Comparison of ENCODE assay signal across 10 mouse cellular contexts in the genomic region with DNA sequence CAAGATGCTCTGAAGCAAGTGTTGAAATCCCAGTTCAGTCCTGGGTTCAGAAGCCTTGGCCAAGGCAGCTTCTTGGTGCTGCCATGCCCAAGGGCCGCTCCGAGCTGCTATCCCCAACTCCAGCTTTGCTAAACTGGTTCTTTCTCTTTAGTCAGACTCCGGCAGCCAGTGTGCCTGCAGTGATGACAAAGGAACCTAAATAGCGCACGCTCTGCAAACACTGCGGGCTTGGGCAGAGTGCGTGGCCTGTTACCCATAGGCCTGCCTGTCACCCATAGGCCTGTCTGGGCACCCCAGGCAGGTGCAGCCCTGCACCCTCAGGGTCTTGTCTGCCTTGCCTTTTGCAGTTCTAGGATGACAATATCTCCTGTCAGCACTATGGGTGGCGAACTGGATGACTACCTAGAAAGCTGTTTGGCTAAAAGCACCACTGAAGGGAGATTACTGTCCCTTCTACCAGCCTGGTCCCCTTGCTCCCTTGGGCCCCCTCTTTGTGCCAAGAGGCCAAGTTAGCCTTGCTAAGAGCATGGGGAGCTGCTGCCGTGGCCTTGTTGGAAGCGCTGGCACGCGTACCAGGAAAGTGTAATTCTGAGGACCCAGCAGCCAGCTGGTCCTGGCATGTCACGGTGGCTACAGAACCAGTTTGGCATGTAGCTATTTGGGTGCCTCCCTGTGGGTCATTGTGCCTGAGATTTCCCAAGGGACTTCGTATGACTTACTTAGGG. TPM values are rescaled to one million over a fixed set of nuclear protein-coding genes. Genes with fewer than 3 reads are reported as not detected.
A peak's percentile ranks its signal among the peaks of the same experiment; 100 is the strongest.
DNase-seq lines count a peak whose midpoint lies in the region; ATAC-seq and TF ChIP-seq lines count a peak whose summit lies in the region.
"Had no signal": no experiment of that assay in that cellular context is flagged by ENCODE, and none has a peak within 500 bp of the region (broad histone marks: within the 10 kb centered on the region; RNA-seq: fewer than 3 reads in every experiment).

No protein-coding gene starts in this region.

- H3K36me3 ChIP-seq in kidney, embryonic 15.5 days, result no peaks in the 10 kb centered on the region
- H3K36me3 ChIP-seq in embryonic facial prominence, embryonic 13.5 days, result no peaks in the 10 kb centered on the region
- H3K36me3 ChIP-seq in kidney, adult 2 months (ENCODE audit: control insufficient read depth, insufficient read depth, low read length), result no peaks in the 10 kb centered on the region
- no peaks in the 10 kb centered on the region for H3K36me3 ChIP-seq in stomach, embryonic 14.5 days (ENCODE audit: control insufficient read depth, insufficient read depth, low read length)
- H3K36me3 ChIP-seq in neural tube, embryonic 15.5 days, result no peaks in the 10 kb centered on the region
- H3K36me3 ChIP-seq: liver, embryonic 13.5 days had no signal

- H3K4me2 ChIP-seq in kidney, embryonic 15.5 days, result no peak overlapping the region
- H3K4me2 ChIP-seq in embryonic facial prominence, embryonic 13.5 days, result no peak overlapping the region
- H3K4me2 ChIP-seq in stomach, embryonic 14.5 days (replicated peaks; ENCODE audit: low read depth, low read length), result no peak overlapping the region
- no peak overlapping the region for H3K4me2 ChIP-seq in neural tube, embryonic 15.5 days
- H3K4me2 ChIP-seq: liver, embryonic 13.5 days had no signal

- H3K9ac ChIP-seq in kidney, embryonic 15.5 days, result no peak overlapping the region
- H3K9ac ChIP-seq in embryonic facial prominence, embryonic 13.5 days, result no peak overlapping the region
- no peak overlapping the region for H3K9ac ChIP-seq in stomach, embryonic 14.5 days (replicated peaks; ENCODE audit: low read depth, low read length)
- no peak overlapping the region for H3K9ac ChIP-seq in neural tube, embryonic 15.5 days (replicated peaks)
- H3K9ac ChIP-seq: liver, embryonic 13.5 days had no signal

- peak; percentile 40 for DNase-seq in kidney, adult 18-20 months
- DNase-seq in kidney, adult 2 months, result peak; percentile 64
- DNase-seq: heart, postnatal 14 days; liver, embryonic 13.5 days; thymus, adult 2 months had no signal

- TF ChIP-seq POLR2A in kidney, adult 2 months (IDR thresholded peaks at IDR 0.05; ENCODE audit: low read depth, low read length), result no peak

- 89% methylated on average over 14 of the region's 14 CpGs for WGBS in kidney, embryonic 15.5 days
- 81% methylated on average over 14 of the region's 14 CpGs for WGBS in embryonic facial prominence, embryonic 13.5 days
- 85% methylated on average over 14 of the region's 14 CpGs for WGBS in kidney, adult 2 months
- 78% methylated on average over 14 of the region's 14 CpGs for WGBS in stomach, embryonic 14.5 days
- 89% methylated on average over 14 of the region's 14 CpGs for WGBS in neural tube, embryonic 15.5 days

- no peaks in the 10 kb centered on the region for H3K9me3 ChIP-seq in kidney, embryonic 15.5 days (replicated peaks)
- no peaks in the 10 kb centered on the region for H3K9me3 ChIP-seq in embryonic facial prominence, embryonic 13.5 days
- no peaks in the 10 kb centered on the region for H3K9me3 ChIP-seq in stomach, embryonic 14.5 days (ENCODE audit: control insufficient read depth, low read depth, low read length)
- H3K9me3 ChIP-seq in neural tube, embryonic 15.5 days (replicated peaks), result no peaks in the 10 kb centered on the region
- H3K9me3 ChIP-seq: liver, embryonic 13.5 days had no signal

- H3K27ac ChIP-seq in kidney, embryonic 15.5 days, result no peak overlapping the region
- peak overlapping the region; percentile 71 for H3K27ac ChIP-seq in embryonic facial prominence, embryonic 13.5 days
- H3K27ac ChIP-seq in kidney, adult 2 months (ENCODE audit: insufficient read depth, low read depth, low read length), result no peak overlapping the region
- peak overlapping the region; percentile 58; the same call in 1 of the 2 replicates for H3K27ac ChIP-seq in stomach, embryonic 14.5 days (ENCODE audit: low read length)
- no peak overlapping the region for H3K27ac ChIP-seq in neural tube, embryonic 15.5 days (replicated peaks)
- H3K27ac ChIP-seq: liver, embryonic 13.5 days had no signal

- TF ChIP-seq CTCF in kidney, adult 2 months (conservative IDR thresholded peaks at IDR 0.05; ENCODE audit: insufficient read depth, insufficient read length, low read depth, low read length), result no peak

- no peak for ATAC-seq in kidney, embryonic 15.5 days (replicated peaks; ENCODE audit: low FRiP score)
- no peak for ATAC-seq in embryonic facial prominence, embryonic 13.5 days (ENCODE audit: insufficient number of reproducible peaks, insufficient read depth, low FRiP score, low TSS enrichment, low read depth)
- no peak for ATAC-seq in stomach, embryonic 14.5 days (ENCODE audit: insufficient number of reproducible peaks, insufficient read depth, low FRiP score, low read depth)
- ATAC-seq in neural tube, embryonic 15.5 days (ENCODE audit: low FRiP score), result no peak
- no peak for ATAC-seq in frontal cortex, adult (ENCODE audit: low TSS enrichment)

- no peaks in the 10 kb centered on the region for H3K27me3 ChIP-seq in kidney, embryonic 15.5 days
- no peaks in the 10 kb centered on the region for H3K27me3 ChIP-seq in embryonic facial prominence, embryonic 13.5 days
- H3K27me3 ChIP-seq in kidney, adult 2 months (replicated peaks; ENCODE audit: control insufficient read depth, insufficient read depth, low read length), result no peaks in the 10 kb centered on the region
- no peaks in the 10 kb centered on the region for H3K27me3 ChIP-seq in stomach, embryonic 14.5 days (ENCODE audit: control insufficient read depth, insufficient read depth, low read length)
- H3K27me3 ChIP-seq in neural tube, embryonic 15.5 days (replicated peaks), result no peaks in the 10 kb centered on the region

- no peak overlapping the region for H3K4me3 ChIP-seq in kidney, embryonic 15.5 days (replicated peaks)
- H3K4me3 ChIP-seq in embryonic facial prominence, embryonic 13.5 days, result no peak overlapping the region
- no peak overlapping the region for H3K4me3 ChIP-seq in kidney, adult 2 months (ENCODE audit: insufficient read depth, low read depth, low read length)
- no peak overlapping the region for H3K4me3 ChIP-seq in stomach, embryonic 14.5 days (ENCODE audit: low read depth, low read length)
- no peak overlapping the region for H3K4me3 ChIP-seq in neural tube, embryonic 15.5 days (replicated peaks)
- H3K4me3 ChIP-seq: liver, embryonic 13.5 days had no signal

- peaks cover 20% of the 10 kb centered on the region for H3K4me1 ChIP-seq in kidney, embryonic 15.5 days
- peaks cover 29% of the 10 kb centered on the region for H3K4me1 ChIP-seq in embryonic facial prominence, embryonic 13.5 days
- peaks cover 16% of the 10 kb centered on the region for H3K4me1 ChIP-seq in kidney, adult 2 months (ENCODE audit: control insufficient read depth, insufficient read depth, low read length)
- no peaks in the 10 kb centered on the region for H3K4me1 ChIP-seq in stomach, embryonic 14.5 days (ENCODE audit: control insufficient read depth, insufficient read depth, low read length)
- peaks cover 8% of the 10 kb centered on the region for H3K4me1 ChIP-seq in neural tube, embryonic 15.5 days
- H3K4me1 ChIP-seq: liver, embryonic 13.5 days had no signal

RNA-seq across cellular contexts. Expression of gene Camk2g, which starts 12.4 kb away (rescaled TPM):
- 39.6 and 48.4 TPM in 2 replicates for polyA plus RNA-seq in kidney, embryonic 15.5 days (2015; fragmentation: Nextera tagmentation; extraction: Ambion mirVana)
- 62.6 and 75.3 TPM in 2 replicates for polyA plus RNA-seq in embryonic facial prominence, embryonic 13.5 days (2015; fragmentation: Nextera tagmentation; extraction: Ambion mirVana)
- polyA plus RNA-seq in kidney, adult 2 months (2012; rRNA removed), result 15.4 and 16.0 TPM in 2 replicates
- polyA plus RNA-seq in stomach, embryonic 14.5 days (2014; fragmentation: Nextera tagmentation; extraction: Ambion mirVana), result 46.6 and 53.6 TPM in 2 replicates
- 214 and 230 TPM in 2 replicates for polyA plus RNA-seq in neural tube, embryonic 15.5 days (2015; fragmentation: Nextera tagmentation; extraction: Ambion mirVana)

RNA-seq across cellular contexts. Expression of gene Plau, which starts 30.2 kb away (rescaled TPM):
- polyA plus RNA-seq in kidney, embryonic 15.5 days (2015; fragmentation: Nextera tagmentation; extraction: Ambion mirVana), result 10.7 and 12.4 TPM in 2 replicates
- 2.3 and 2.4 TPM in 2 replicates for polyA plus RNA-seq in embryonic facial prominence, embryonic 13.5 days (2015; fragmentation: Nextera tagmentation; extraction: Ambion mirVana)
- polyA plus RNA-seq in kidney, adult 2 months (2012; rRNA removed), result 261 and 276 TPM in 2 replicates
- polyA plus RNA-seq in stomach, embryonic 14.5 days (2014; fragmentation: Nextera tagmentation; extraction: Ambion mirVana), result 0.64 and 1.3 TPM in 2 replicates
- polyA plus RNA-seq in neural tube, embryonic 15.5 days (2015; fragmentation: Nextera tagmentation; extraction: Ambion mirVana), result 0.83 and 1.1 TPM in 2 replicates

Comparison
In these comparisons a context has a peak if more than half of its experiments do, and no peak if none do; other contexts are left out.
1. RNA of gene Plau, which starts 30.2 kb away (polyA plus RNA-seq): 261 to 276 TPM in kidney, adult 2 months; 10.7 to 12.4 TPM in kidney, embryonic 15.5 days, 2.3 to 2.4 TPM in embryonic facial prominence, embryonic 13.5 days, 0.83 to 1.1 TPM in neural tube, embryonic 15.5 days and 0.64 to 1.3 TPM in stomach, embryonic 14.5 days; every median in the first group is over 10 times any median in the second.
2. H3K27ac ChIP-seq: peak in embryonic facial prominence, embryonic 13.5 days (single experiment) and stomach, embryonic 14.5 days (single experiment); none in kidney, embryonic 15.5 days (single experiment), kidney, adult 2 months (single experiment) and neural tube, embryonic 15.5 days (single experiment).